In the genomic region with DNA sequence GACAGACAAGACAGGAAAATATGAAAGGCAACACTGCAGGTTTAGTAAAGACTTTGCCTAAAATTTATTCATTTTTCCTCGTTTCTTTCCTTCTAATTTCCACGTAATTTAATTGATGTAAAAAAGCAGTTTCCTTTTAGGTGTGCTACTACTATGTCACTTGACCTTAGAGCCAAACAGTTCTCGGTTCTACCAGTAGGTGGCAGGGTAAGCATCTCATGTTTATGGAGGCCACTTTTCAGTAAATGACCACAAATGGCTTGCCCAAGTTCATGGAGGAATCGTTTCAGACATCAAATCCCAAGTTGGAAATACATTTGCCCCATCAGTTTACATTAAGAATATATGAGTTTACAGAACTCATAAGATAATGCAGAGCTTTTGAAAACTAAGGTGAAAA, we compare ENCODE assay signal across 10 mouse cellular contexts.
DNase-seq lines count a peak whose midpoint lies in the region; ATAC-seq lines count a peak whose summit lies in the region.
"Had no signal": no experiment of that assay in that cellular context is flagged by ENCODE, and none has a peak within 500 bp of the region (broad histone marks: within the 10 kb centered on the region; RNA-seq: fewer than 3 reads in every experiment).

No protein-coding gene starts in this region.

- 59% methylated on average over 4 of the region's 4 CpGs for WGBS in hindbrain, embryonic 11.5 days
- WGBS in hindbrain, embryonic 12.5 days = 46% methylated on average over 4 of the region's 4 CpGs

- H3K4me3 ChIP-seq in hindbrain, embryonic 11.5 days (ENCODE audit: low read depth, low read length) = no peak overlapping the region
- H3K4me3 ChIP-seq in hindbrain, embryonic 12.5 days = no peak overlapping the region
- H3K4me3 ChIP-seq: embryonic facial prominence, embryonic 15.5 days; limb, embryonic 13.5 days had no signal

- H3K9me3 ChIP-seq in hindbrain, embryonic 11.5 days (ENCODE audit: control insufficient read depth, low read length) = no peaks in the 10 kb centered on the region
- H3K9me3 ChIP-seq in hindbrain, embryonic 12.5 days (replicated peaks) = no peaks in the 10 kb centered on the region
- H3K9me3 ChIP-seq: embryonic facial prominence, embryonic 15.5 days; limb, embryonic 13.5 days had no signal

- no peaks in the 10 kb centered on the region for H3K36me3 ChIP-seq in hindbrain, embryonic 11.5 days (ENCODE audit: control insufficient read depth, insufficient read depth, low read length)
- no peaks in the 10 kb centered on the region for H3K36me3 ChIP-seq in hindbrain, embryonic 12.5 days
- H3K36me3 ChIP-seq: embryonic facial prominence, embryonic 15.5 days; limb, embryonic 13.5 days had no signal

- no peak for ATAC-seq in hindbrain, embryonic 11.5 days (ENCODE audit: low FRiP score)
- ATAC-seq in hindbrain, embryonic 12.5 days (ENCODE audit: low FRiP score) = no peak
- peak; percentile 72 for ATAC-seq in megakaryocyte progenitor cell, adult 5-6 weeks (replicated peaks; ENCODE audit: poor library complexity)
- no peak for ATAC-seq in monocyte, adult 5-6 weeks (replicated peaks; ENCODE audit: insufficient number of reproducible peaks, low FRiP score, low TSS enrichment, poor library complexity, severe bottlenecking)

- no peaks in the 10 kb centered on the region for H3K27me3 ChIP-seq in hindbrain, embryonic 11.5 days (ENCODE audit: control insufficient read depth, insufficient read depth, low read length)
- no peaks in the 10 kb centered on the region for H3K27me3 ChIP-seq in hindbrain, embryonic 12.5 days
- H3K27me3 ChIP-seq: embryonic facial prominence, embryonic 15.5 days; limb, embryonic 13.5 days had no signal

- H3K4me2 ChIP-seq in hindbrain, embryonic 11.5 days (replicated peaks; ENCODE audit: low read depth, low read length) = no peak overlapping the region
- no peak overlapping the region for H3K4me2 ChIP-seq in hindbrain, embryonic 12.5 days (replicated peaks)
- H3K4me2 ChIP-seq: embryonic facial prominence, embryonic 15.5 days; limb, embryonic 13.5 days had no signal

- H3K4me1 ChIP-seq in hindbrain, embryonic 11.5 days (replicated peaks; ENCODE audit: control insufficient read depth, insufficient read depth, low read length) = no peaks in the 10 kb centered on the region
- no peaks in the 10 kb centered on the region for H3K4me1 ChIP-seq in hindbrain, embryonic 12.5 days
- H3K4me1 ChIP-seq: embryonic facial prominence, embryonic 15.5 days; limb, embryonic 13.5 days had no signal

- H3K9ac ChIP-seq in hindbrain, embryonic 11.5 days (ENCODE audit: low read depth, low read length) = no peak overlapping the region
- H3K9ac ChIP-seq in hindbrain, embryonic 12.5 days = no peak overlapping the region
- H3K9ac ChIP-seq: embryonic facial prominence, embryonic 15.5 days; limb, embryonic 13.5 days had no signal

- no peak overlapping the region for H3K27ac ChIP-seq in hindbrain, embryonic 11.5 days (ENCODE audit: low read depth, low read length)
- no peak overlapping the region for H3K27ac ChIP-seq in hindbrain, embryonic 12.5 days
- H3K27ac ChIP-seq: embryonic facial prominence, embryonic 15.5 days; limb, embryonic 13.5 days had no signal

- DNase-seq in hindbrain, embryonic 11.5 days (ENCODE audit: low spot score) = peak; percentile 67
- peak; percentile 50 to 53 for DNase-seq in B cell, adult 2 months
- peak; percentile 60 for DNase-seq in R1 (ENCODE audit: low read depth, low spot score)
- peak; percentile 74 to 87 for DNase-seq in cerebellum, postnatal 25 days
- peak; percentile 49 for DNase-seq in induced T-regulatory cell, adult 2 months (ENCODE audit: low read depth)
